Mouse (Mus musculus): ENCODE measurements around the gene Gm1043.

Gm1043 gene

GRCm38 (mm10) chr5:37109280-37109849 lies 24.2 kb downstream of the Gm1043 start:
- DNase-seq (ENCODE audit: low spot score) = peak; percentile 10

GRCm38 (mm10) chr5:37112389-37112788 lies 27.2 kb downstream of the Gm1043 start:
- no peak for DNase-seq (ENCODE audit: low spot score)

- no peak for DNase-seq (ENCODE audit: low spot score)
Measured at GRCm38 (mm10) chr5:37117126-37117525, 32.0 kb downstream of the Gm1043 start.

GRCm38 (mm10) chr5:37118242-37118641 lies 33.1 kb downstream of the Gm1043 start:
- DNase-seq (ENCODE audit: low spot score) = no peak

GRCm38 (mm10) chr5:37121186-37121680 lies 36.1 kb downstream of the Gm1043 start:
- no peak for DNase-seq (ENCODE audit: low spot score)

GRCm38 (mm10) chr5:37131841-37132240 lies 46.7 kb downstream of the Gm1043 start:
- peak; percentile 2 for DNase-seq (ENCODE audit: low spot score)

- no peak for DNase-seq (ENCODE audit: low spot score)
Measured at GRCm38 (mm10) chr5:37141745-37142144, 56.6 kb downstream of the Gm1043 start.

GRCm38 (mm10) chr5:37147536-37147935 lies 62.4 kb downstream of the Gm1043 start:
- no peak for DNase-seq (ENCODE audit: low spot score)

- no peak for DNase-seq (ENCODE audit: low spot score)
Measured at GRCm38 (mm10) chr5:37150650-37151049, 65.5 kb downstream of the Gm1043 start.

- no peak for DNase-seq (ENCODE audit: low spot score)
Measured at GRCm38 (mm10) chr5:37154472-37154871, 69.3 kb downstream of the Gm1043 start.

GRCm38 (mm10) chr5:37158408-37158807 lies 73.2 kb downstream of the Gm1043 start:
- DNase-seq (ENCODE audit: low spot score) = no peak

GRCm38 (mm10) chr5:37162871-37163781 lies 78.0 kb downstream of the Gm1043 start:
- peak; percentile 12 for DNase-seq (ENCODE audit: low spot score)

- no peak for DNase-seq (ENCODE audit: low spot score)
Measured at GRCm38 (mm10) chr5:37176466-37176865, 91.3 kb downstream of the Gm1043 start.

- no peak for DNase-seq (ENCODE audit: low spot score)
Measured at GRCm38 (mm10) chr5:37177061-37177460, 91.9 kb downstream of the Gm1043 start.

GRCm38 (mm10) chr5:37178811-37179210 lies 93.6 kb downstream of the Gm1043 start:
- DNase-seq (ENCODE audit: low spot score) = no peak

- DNase-seq (ENCODE audit: low spot score) = no peak
Measured at GRCm38 (mm10) chr5:37179872-37180271, 94.7 kb downstream of the Gm1043 start.

- DNase-seq (ENCODE audit: low spot score) = no peak
Measured at GRCm38 (mm10) chr5:37180624-37181023, 95.5 kb downstream of the Gm1043 start.

GRCm38 (mm10) chr5:37184605-37185004 lies 99.4 kb downstream of the Gm1043 start:
- DNase-seq (ENCODE audit: low spot score) = no peak

- DNase-seq (ENCODE audit: low spot score) = no peak
Measured at GRCm38 (mm10) chr5:37190378-37190777, 105.2 kb downstream of the Gm1043 start.

- no peak for DNase-seq (ENCODE audit: low spot score)
Measured at GRCm38 (mm10) chr5:37196196-37196595, 111.0 kb downstream of the Gm1043 start.

- DNase-seq (ENCODE audit: low spot score) = no peak
Measured at GRCm38 (mm10) chr5:37196666-37197250, 111.6 kb downstream of the Gm1043 start.

GRCm38 (mm10) chr5:37197423-37197822 lies 112.3 kb downstream of the Gm1043 start:
- no peak for DNase-seq (ENCODE audit: low spot score)

All from yolk sac, embryonic 10.5 days (tissue).